Mouse (Mus musculus): ENCODE data around the gene Zswim3. TPM values are rescaled to one million over a fixed set of nuclear protein-coding genes. Genes with fewer than 3 reads are reported as not detected.

Gene Zswim3
- polyA plus RNA-seq, 1 experiment from 2014 or later = 9.9 TPM

DNA sequence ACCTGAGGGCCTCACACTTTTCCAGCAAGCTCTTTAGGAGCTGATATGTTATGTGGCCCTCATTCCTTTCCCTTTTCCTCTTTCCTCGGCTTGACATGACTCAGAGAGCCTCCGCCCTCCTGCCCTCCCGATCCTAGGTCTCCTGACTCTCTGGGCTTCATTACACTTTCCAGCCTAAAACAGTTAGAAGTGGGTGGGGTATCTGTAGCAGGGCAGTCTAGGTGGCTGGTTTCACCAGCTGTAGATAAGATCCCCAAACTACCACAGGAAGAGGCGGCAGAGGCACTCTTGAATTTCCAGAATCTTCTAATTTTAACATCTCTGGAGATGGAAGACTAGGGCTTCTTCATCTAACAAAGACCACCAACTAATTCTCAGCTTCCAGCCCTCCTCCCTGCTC, 59.7 kb downstream of the Zswim3 start:
- WGBS = 87% methylated on average over 4 of the region's 4 CpGs
- Histone ChIP-seq H3K4me1 (peaks cover 16% of the 10 kb centered on the region), H3K36me3 (no peaks in the 10 kb centered on the region), H3K4me3 (no peak overlapping the region), H3K27ac (no peak overlapping the region), H3K9me3 (replicated peaks) (no peaks in the 10 kb centered on the region), H3K27me3 (ENCODE audit: low read depth, poor library complexity, severe bottlenecking) (peaks cover 9% of the 10 kb centered on the region; the same call in 1 of the 2 replicates)
- no peak for DNase-seq (ENCODE audit: low spot score)

DNA sequence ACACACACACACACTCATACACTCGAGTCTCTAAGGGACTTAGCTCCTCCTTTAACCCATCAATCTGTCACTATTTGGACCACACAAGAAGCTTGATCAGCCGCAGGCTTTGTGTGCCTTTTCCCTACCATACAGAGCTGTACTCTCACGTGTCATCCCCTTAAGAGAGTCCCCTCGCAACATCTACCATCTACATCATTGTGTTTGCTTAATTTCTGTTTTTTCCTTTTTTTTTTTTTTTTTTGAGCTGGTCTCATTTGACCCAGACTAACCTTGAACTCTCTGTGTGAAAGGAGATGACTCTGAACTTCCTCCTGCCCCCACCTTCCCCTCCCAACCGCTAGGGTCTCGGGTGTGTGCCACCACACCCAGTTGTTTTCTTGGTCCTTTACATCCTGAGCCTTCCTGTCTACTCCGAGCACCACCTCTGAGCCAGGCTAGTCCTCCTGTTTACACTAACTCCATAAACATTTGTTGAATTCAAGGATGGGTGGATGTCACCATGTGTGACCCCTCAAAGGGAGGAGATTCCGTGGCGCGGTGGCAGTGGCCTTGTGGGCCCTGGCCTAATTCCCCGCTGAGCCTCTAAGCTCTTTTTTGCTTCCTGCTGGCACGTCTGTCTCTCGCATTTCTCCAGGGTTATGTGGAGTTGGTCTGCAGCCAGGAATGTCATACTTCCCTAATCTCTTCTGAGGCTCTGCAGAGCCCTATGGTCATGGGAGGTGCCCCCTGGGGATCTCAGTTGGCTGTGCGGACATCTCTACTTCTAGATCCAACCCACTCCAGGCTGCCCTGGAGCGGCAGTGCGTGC, 62.0 kb downstream of the Zswim3 start:
- Histone ChIP-seq H3K27ac (no peak overlapping the region), H3K4me1 (peaks cover 8% of the 10 kb centered on the region), H3K4me3 (no peak overlapping the region), H3K36me3 (no peaks in the 10 kb centered on the region), H3K27me3 (ENCODE audit: low read depth, poor library complexity, severe bottlenecking) (no peaks in the 10 kb centered on the region), H3K9me3 (replicated peaks) (no peaks in the 10 kb centered on the region)
- 70% methylated on average over 16 of the region's 16 CpGs for WGBS
- DNase-seq (ENCODE audit: low spot score) = no peak

DNA sequence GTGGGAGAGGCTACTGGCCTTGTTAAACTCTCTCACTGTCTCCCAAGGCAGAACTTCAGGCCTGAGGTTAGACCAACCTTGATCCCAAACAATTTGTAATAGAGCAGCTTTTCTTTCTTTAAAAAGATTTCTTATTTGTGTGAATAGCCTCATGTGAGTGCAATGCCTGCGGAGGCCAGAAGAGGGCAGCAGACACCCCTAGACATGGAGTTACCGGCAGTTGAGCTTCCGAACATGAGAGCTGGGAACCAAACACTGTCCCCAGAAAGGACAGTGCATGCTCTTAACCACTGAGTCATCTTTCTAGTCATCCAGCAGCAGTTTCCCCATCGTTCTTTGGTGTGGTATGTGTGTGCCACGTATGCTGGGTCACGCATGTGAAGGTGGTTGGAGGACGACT, 62.7 kb downstream of the Zswim3 start:
- WGBS = 92% methylated on average over 7 of the region's 7 CpGs
- Histone ChIP-seq H3K4me3 (no peak overlapping the region), H3K36me3 (no peaks in the 10 kb centered on the region), H3K4me1 (peaks cover 2% of the 10 kb centered on the region; the same call in 1 of the 2 replicates), H3K9me3 (replicated peaks) (no peaks in the 10 kb centered on the region), H3K27me3 (ENCODE audit: low read depth, poor library complexity, severe bottlenecking) (no peaks in the 10 kb centered on the region), H3K27ac (no peak overlapping the region)
- DNase-seq (ENCODE audit: low spot score) = no peak

DNA sequence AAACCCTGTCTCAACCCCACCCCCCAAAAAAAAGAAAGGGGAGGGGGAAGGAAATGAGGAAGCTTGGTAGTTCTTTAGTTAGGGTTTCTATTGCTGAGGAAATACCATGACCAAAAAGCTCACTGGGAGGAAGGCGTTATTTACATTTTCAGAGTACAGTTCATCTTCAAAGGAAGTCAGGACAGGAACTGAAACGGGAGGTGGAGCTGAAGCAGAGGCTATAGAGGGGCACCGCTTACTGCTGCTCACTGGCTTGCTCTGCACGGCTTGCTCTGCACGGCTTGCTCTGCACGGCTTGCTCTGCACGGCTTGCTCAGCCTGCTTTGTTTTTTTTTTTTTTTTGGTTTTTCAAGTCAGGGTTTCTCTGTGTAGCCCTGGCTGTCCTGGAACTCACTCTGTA, 63.6 kb downstream of the Zswim3 start:
- H3K4me3 ChIP-seq = no peak overlapping the region
- no peak for DNase-seq (ENCODE audit: low spot score)
- WGBS = 78% methylated on average over 7 of the region's 7 CpGs

More for the DNA sequence above, 63.6 kb downstream of the Zswim3 start:
- Histone ChIP-seq H3K27me3 (ENCODE audit: low read depth, poor library complexity, severe bottlenecking) (no peaks in the 10 kb centered on the region), H3K9me3 (replicated peaks) (no peaks in the 10 kb centered on the region), H3K4me1 (no peaks in the 10 kb centered on the region), H3K36me3 (no peaks in the 10 kb centered on the region), H3K27ac (no peak overlapping the region)

Other genes starting within 250 kb of the Zswim3 start
- gene Wfdc2, start 242.7 kb upstream of the Zswim3 start, polyA plus RNA-seq (2016; fragmentation: Nextera tagmentation; extraction: Ambion mirVana) = 35.5 and 40.0 TPM in 2 replicates
- gene Spint3, start 231.6 kb upstream of the Zswim3 start, polyA plus RNA-seq (2016; fragmentation: Nextera tagmentation; extraction: Ambion mirVana) = not detected in 2 replicates
- gene Wfdc6a, start 219.7 kb upstream of the Zswim3 start, polyA plus RNA-seq (2016; fragmentation: Nextera tagmentation; extraction: Ambion mirVana) = not detected in 2 replicates
- gene Eppin, start 211.5 kb upstream of the Zswim3 start, polyA plus RNA-seq (2016; fragmentation: Nextera tagmentation; extraction: Ambion mirVana) = not detected in 2 replicates
- gene Wfdc6b, start 191.6 kb upstream of the Zswim3 start, polyA plus RNA-seq (2016; fragmentation: Nextera tagmentation; extraction: Ambion mirVana) = not detected in 2 replicates
- gene Wfdc8, start 191.5 kb upstream of the Zswim3 start, polyA plus RNA-seq (2016; fragmentation: Nextera tagmentation; extraction: Ambion mirVana) = not detected in 2 replicates
- gene Wfdc16, start 166.3 kb upstream of the Zswim3 start, polyA plus RNA-seq (2016; fragmentation: Nextera tagmentation; extraction: Ambion mirVana) = not detected in 2 replicates
- not detected in 2 replicates for gene Wfdc10, start 149.1 kb upstream of the Zswim3 start, polyA plus RNA-seq (2016; fragmentation: Nextera tagmentation; extraction: Ambion mirVana)
- gene Wfdc9, start 148.5 kb upstream of the Zswim3 start, polyA plus RNA-seq (2016; fragmentation: Nextera tagmentation; extraction: Ambion mirVana) = not detected in 2 replicates
- gene Wfdc11, start 131.0 kb upstream of the Zswim3 start, polyA plus RNA-seq (2016; fragmentation: Nextera tagmentation; extraction: Ambion mirVana) = not detected in 2 replicates
- not detected in 2 replicates for gene Wfdc13, start 120.0 kb upstream of the Zswim3 start, polyA plus RNA-seq (2016; fragmentation: Nextera tagmentation; extraction: Ambion mirVana)
- not detected in 2 replicates for gene Spint4, start 106.6 kb upstream of the Zswim3 start, polyA plus RNA-seq (2016; fragmentation: Nextera tagmentation; extraction: Ambion mirVana)
- gene Spint5, start 89.8 kb upstream of the Zswim3 start, polyA plus RNA-seq (2016; fragmentation: Nextera tagmentation; extraction: Ambion mirVana) = not detected in 2 replicates
- gene Wfdc3, start 59.2 kb upstream of the Zswim3 start, polyA plus RNA-seq (2016; fragmentation: Nextera tagmentation; extraction: Ambion mirVana) = 0.95 and 0.98 TPM in 2 replicates
- gene Dnttip1, start 59.1 kb upstream of the Zswim3 start, polyA plus RNA-seq (2016; fragmentation: Nextera tagmentation; extraction: Ambion mirVana) = 93.1 and 93.2 TPM in 2 replicates
- 607 and 617 TPM in 2 replicates for gene Ube2c, start 35.2 kb upstream of the Zswim3 start, polyA plus RNA-seq (2016; fragmentation: Nextera tagmentation; extraction: Ambion mirVana)
- gene Tnnc2, start 25.1 kb upstream of the Zswim3 start, polyA plus RNA-seq (2016; fragmentation: Nextera tagmentation; extraction: Ambion mirVana) = 0.79 and 1.3 TPM in 2 replicates
- 9.0 and 12.2 TPM in 2 replicates for gene Snx21, start 19.3 kb upstream of the Zswim3 start, polyA plus RNA-seq (2016; fragmentation: Nextera tagmentation; extraction: Ambion mirVana)
- gene Acot8, start 216 bp upstream of the Zswim3 start, polyA plus RNA-seq (2016; fragmentation: Nextera tagmentation; extraction: Ambion mirVana) = 14.7 and 18.4 TPM in 2 replicates
- 24.3 and 24.6 TPM in 2 replicates for gene Zswim1, start 17.6 kb downstream of the Zswim3 start, polyA plus RNA-seq (2016; fragmentation: Nextera tagmentation; extraction: Ambion mirVana)
- gene Spata25, start 23.4 kb downstream of the Zswim3 start, polyA plus RNA-seq (2016; fragmentation: Nextera tagmentation; extraction: Ambion mirVana) = 0.36 TPM in 1 of 2 replicates, not detected in the other
- 93.0 and 105 TPM in 2 replicates for gene Ctsa, start 27.8 kb downstream of the Zswim3 start, polyA plus RNA-seq (2016; fragmentation: Nextera tagmentation; extraction: Ambion mirVana)
- 4.0 and 6.9 TPM in 2 replicates for gene Neurl2, start 28.4 kb downstream of the Zswim3 start, polyA plus RNA-seq (2016; fragmentation: Nextera tagmentation; extraction: Ambion mirVana)
- gene Pltp, start 52.6 kb downstream of the Zswim3 start, polyA plus RNA-seq (2016; fragmentation: Nextera tagmentation; extraction: Ambion mirVana) = 20.2 and 24.9 TPM in 2 replicates
- gene Pcif1, start 74.2 kb downstream of the Zswim3 start, polyA plus RNA-seq (2016; fragmentation: Nextera tagmentation; extraction: Ambion mirVana) = 73.7 and 86.7 TPM in 2 replicates
- gene Zfp335, start 106.7 kb downstream of the Zswim3 start, polyA plus RNA-seq (2016; fragmentation: Nextera tagmentation; extraction: Ambion mirVana) = 18.0 and 21.3 TPM in 2 replicates
- gene Mmp9, start 135.7 kb downstream of the Zswim3 start, polyA plus RNA-seq (2016; fragmentation: Nextera tagmentation; extraction: Ambion mirVana) = 0.31 and 0.33 TPM in 2 replicates
- gene Slc12a5, start 155.7 kb downstream of the Zswim3 start, polyA plus RNA-seq (2016; fragmentation: Nextera tagmentation; extraction: Ambion mirVana) = 0.83 and 1.0 TPM in 2 replicates
- gene Ncoa5, start 229.8 kb downstream of the Zswim3 start, polyA plus RNA-seq (2016; fragmentation: Nextera tagmentation; extraction: Ambion mirVana) = 92.9 and 105 TPM in 2 replicates